Mouse (Mus musculus): ENCODE measurements around the gene Inpp4b. TPM values are rescaled to one million over a fixed set of nuclear protein-coding genes. Genes with fewer than 3 reads are reported as not detected.

The Inpp4b gene
- polyA plus RNA-seq, 1 experiment from 2014 or later, result 6.2 TPM

- H3K4me2 ChIP-seq (ENCODE audit: low read length), result no peak overlapping the region
- DNase-seq (ENCODE audit: low spot score) (no peak), ATAC-seq (replicated peaks; ENCODE audit: low FRiP score, low TSS enrichment, low read depth) (no peak)
- H3K4me3 ChIP-seq (ENCODE audit: low read depth, low read length), result no peak overlapping the region
- H3K9ac ChIP-seq (ENCODE audit: low read length), result no peak overlapping the region
- 74% methylated on average over 6 of the region's 6 CpGs for WGBS
- no peaks in the 10 kb centered on the region for H3K4me1 ChIP-seq (replicated peaks; ENCODE audit: control insufficient read depth, insufficient read depth, low read length)
- H3K9me3 ChIP-seq (ENCODE audit: control insufficient read depth, low read length), result no peaks in the 10 kb centered on the region
- no peak overlapping the region for H3K27ac ChIP-seq (ENCODE audit: low read depth)
- no peaks in the 10 kb centered on the region for H3K36me3 ChIP-seq (ENCODE audit: control insufficient read depth, insufficient read depth, low read length)
- H3K27me3 ChIP-seq (replicated peaks; ENCODE audit: control insufficient read depth, insufficient read depth, low read length), result no peaks in the 10 kb centered on the region
Observed at GRCm38 (mm10) chr8:81358108-81358507, 15.8 kb downstream of the Inpp4b start.

GRCm38 (mm10) chr8:81360518-81360917, 18.2 kb downstream of the Inpp4b start:
- no peaks in the 10 kb centered on the region for H3K9me3 ChIP-seq (ENCODE audit: control insufficient read depth, low read length)
- no peak for DNase-seq (ENCODE audit: low spot score)
- H3K27ac ChIP-seq (ENCODE audit: low read depth), result no peak overlapping the region
- no peak for ATAC-seq (replicated peaks; ENCODE audit: low FRiP score, low TSS enrichment, low read depth)
- H3K27me3 ChIP-seq (replicated peaks; ENCODE audit: control insufficient read depth, insufficient read depth, low read length), result no peaks in the 10 kb centered on the region
- H3K4me3 ChIP-seq (ENCODE audit: low read depth, low read length), result no peak overlapping the region
- H3K9ac ChIP-seq (ENCODE audit: low read length), result no peak overlapping the region
- H3K36me3 ChIP-seq (ENCODE audit: control insufficient read depth, insufficient read depth, low read length), result no peaks in the 10 kb centered on the region
- no peak overlapping the region for H3K4me2 ChIP-seq (ENCODE audit: low read length)
- WGBS, result 77% methylated on average over 2 of the region's 2 CpGs
- no peaks in the 10 kb centered on the region for H3K4me1 ChIP-seq (replicated peaks; ENCODE audit: control insufficient read depth, insufficient read depth, low read length)

- H3K4me3 ChIP-seq (ENCODE audit: low read depth, low read length), result no peak overlapping the region
- ATAC-seq (replicated peaks; ENCODE audit: low FRiP score, low TSS enrichment, low read depth), result no peak
- H3K27me3 ChIP-seq (replicated peaks; ENCODE audit: control insufficient read depth, insufficient read depth, low read length), result no peaks in the 10 kb centered on the region
- 82% methylated on average over 2 of the region's 2 CpGs for WGBS
- H3K4me2 ChIP-seq (ENCODE audit: low read length), result no peak overlapping the region
- H3K36me3 ChIP-seq (ENCODE audit: control insufficient read depth, insufficient read depth, low read length), result no peaks in the 10 kb centered on the region
- no peaks in the 10 kb centered on the region for H3K4me1 ChIP-seq (replicated peaks; ENCODE audit: control insufficient read depth, insufficient read depth, low read length)
- no peak for DNase-seq (ENCODE audit: low spot score)
- H3K9ac ChIP-seq (ENCODE audit: low read length), result no peak overlapping the region
- no peaks in the 10 kb centered on the region for H3K9me3 ChIP-seq (ENCODE audit: control insufficient read depth, low read length)
- H3K27ac ChIP-seq (ENCODE audit: low read depth), result no peak overlapping the region
Observed at GRCm38 (mm10) chr8:81361162-81361561, 18.8 kb downstream of the Inpp4b start.

- Histone ChIP-seq H3K4me3 (ENCODE audit: low read depth, low read length) (no peak overlapping the region), H3K9ac (ENCODE audit: low read length) (no peak overlapping the region), H3K27me3 (replicated peaks; ENCODE audit: control insufficient read depth, insufficient read depth, low read length) (no peaks in the 10 kb centered on the region), H3K4me2 (ENCODE audit: low read length) (no peak overlapping the region), H3K9me3 (ENCODE audit: control insufficient read depth, low read length) (no peaks in the 10 kb centered on the region), H3K36me3 (ENCODE audit: control insufficient read depth, insufficient read depth, low read length) (no peaks in the 10 kb centered on the region), H3K4me1 (replicated peaks; ENCODE audit: control insufficient read depth, insufficient read depth, low read length) (no peaks in the 10 kb centered on the region), H3K27ac (ENCODE audit: low read depth) (no peak overlapping the region)
- ATAC-seq (replicated peaks; ENCODE audit: low FRiP score, low TSS enrichment, low read depth) (no peak), DNase-seq (ENCODE audit: low spot score) (no peak)
- WGBS, result 72% methylated on average over 5 of the region's 5 CpGs
Observed at GRCm38 (mm10) chr8:81370607-81371006, 28.3 kb downstream of the Inpp4b start.

GRCm38 (mm10) chr8:81371844-81372243, 29.5 kb downstream of the Inpp4b start:
- ATAC-seq (replicated peaks; ENCODE audit: low FRiP score, low TSS enrichment, low read depth), result no peak
- no peaks in the 10 kb centered on the region for H3K27me3 ChIP-seq (replicated peaks; ENCODE audit: control insufficient read depth, insufficient read depth, low read length)
- 54% methylated on average over 4 of the region's 4 CpGs for WGBS

GRCm38 (mm10) chr8:81374877-81375475, 32.6 kb downstream of the Inpp4b start:
- no peak for DNase-seq (ENCODE audit: low spot score)
- Histone ChIP-seq H3K4me1 (replicated peaks; ENCODE audit: control insufficient read depth, insufficient read depth, low read length) (no peaks in the 10 kb centered on the region), H3K9me3 (ENCODE audit: control insufficient read depth, low read length) (no peaks in the 10 kb centered on the region), H3K4me3 (ENCODE audit: low read depth, low read length) (no peak overlapping the region), H3K36me3 (ENCODE audit: control insufficient read depth, insufficient read depth, low read length) (no peaks in the 10 kb centered on the region), H3K9ac (ENCODE audit: low read length) (no peak overlapping the region), H3K27me3 (replicated peaks; ENCODE audit: control insufficient read depth, insufficient read depth, low read length) (no peaks in the 10 kb centered on the region), H3K4me2 (ENCODE audit: low read length) (no peak overlapping the region), H3K27ac (ENCODE audit: low read depth) (no peak overlapping the region)
- no peak for ATAC-seq (replicated peaks; ENCODE audit: low FRiP score, low TSS enrichment, low read depth)
- whole genome bisulfite sequencing, result 71% methylated on average over 4 of the region's 4 CpGs

More at GRCm38 (mm10) chr8:81371844-81372243, 29.5 kb downstream of the Inpp4b start:
- Histone ChIP-seq H3K27ac (ENCODE audit: low read depth) (no peak overlapping the region), H3K4me1 (replicated peaks; ENCODE audit: control insufficient read depth, insufficient read depth, low read length) (no peaks in the 10 kb centered on the region), H3K36me3 (ENCODE audit: control insufficient read depth, insufficient read depth, low read length) (no peaks in the 10 kb centered on the region), H3K9me3 (ENCODE audit: control insufficient read depth, low read length) (no peaks in the 10 kb centered on the region), H3K4me3 (ENCODE audit: low read depth, low read length) (no peak overlapping the region), H3K4me2 (ENCODE audit: low read length) (no peak overlapping the region), H3K9ac (ENCODE audit: low read length) (no peak overlapping the region)
- DNase-seq (ENCODE audit: low spot score), result no peak

GRCm38 (mm10) chr8:81388953-81389352, 46.6 kb downstream of the Inpp4b start:
- 89% methylated on average over 6 of the region's 6 CpGs for WGBS
- DNase-seq (ENCODE audit: low spot score) (no peak), ATAC-seq (replicated peaks; ENCODE audit: low FRiP score, low TSS enrichment, low read depth) (no peak)
- Histone ChIP-seq H3K9me3 (ENCODE audit: control insufficient read depth, low read length) (no peaks in the 10 kb centered on the region), H3K4me1 (replicated peaks; ENCODE audit: control insufficient read depth, insufficient read depth, low read length) (no peaks in the 10 kb centered on the region), H3K27ac (ENCODE audit: low read depth) (no peak overlapping the region), H3K27me3 (replicated peaks; ENCODE audit: control insufficient read depth, insufficient read depth, low read length) (no peaks in the 10 kb centered on the region), H3K4me3 (ENCODE audit: low read depth, low read length) (no peak overlapping the region), H3K4me2 (ENCODE audit: low read length) (no peak overlapping the region), H3K9ac (ENCODE audit: low read length) (no peak overlapping the region), H3K36me3 (ENCODE audit: control insufficient read depth, insufficient read depth, low read length) (no peaks in the 10 kb centered on the region)

GRCm38 (mm10) chr8:81399071-81399470, 56.7 kb downstream of the Inpp4b start:
- no peaks in the 10 kb centered on the region for H3K36me3 ChIP-seq (ENCODE audit: control insufficient read depth, insufficient read depth, low read length)
- DNase-seq (ENCODE audit: low spot score), result no peak
- H3K4me1 ChIP-seq (replicated peaks; ENCODE audit: control insufficient read depth, insufficient read depth, low read length), result no peaks in the 10 kb centered on the region
- no peak overlapping the region for H3K9ac ChIP-seq (ENCODE audit: low read length)
- no peak overlapping the region for H3K27ac ChIP-seq (ENCODE audit: low read depth)
- no peak overlapping the region for H3K4me3 ChIP-seq (ENCODE audit: low read depth, low read length)
- H3K4me2 ChIP-seq (ENCODE audit: low read length), result no peak overlapping the region
- no peaks in the 10 kb centered on the region for H3K9me3 ChIP-seq (ENCODE audit: control insufficient read depth, low read length)
- ATAC-seq (replicated peaks; ENCODE audit: low FRiP score, low TSS enrichment, low read depth), result no peak
- no peaks in the 10 kb centered on the region for H3K27me3 ChIP-seq (replicated peaks; ENCODE audit: control insufficient read depth, insufficient read depth, low read length)

GRCm38 (mm10) chr8:81399501-81399900, 57.1 kb downstream of the Inpp4b start:
- Histone ChIP-seq H3K9me3 (ENCODE audit: control insufficient read depth, low read length) (no peaks in the 10 kb centered on the region), H3K27ac (ENCODE audit: low read depth) (no peak overlapping the region), H3K4me1 (replicated peaks; ENCODE audit: control insufficient read depth, insufficient read depth, low read length) (no peaks in the 10 kb centered on the region), H3K4me3 (ENCODE audit: low read depth, low read length) (no peak overlapping the region), H3K9ac (ENCODE audit: low read length) (no peak overlapping the region), H3K4me2 (ENCODE audit: low read length) (no peak overlapping the region), H3K36me3 (ENCODE audit: control insufficient read depth, insufficient read depth, low read length) (no peaks in the 10 kb centered on the region), H3K27me3 (replicated peaks; ENCODE audit: control insufficient read depth, insufficient read depth, low read length) (no peaks in the 10 kb centered on the region)
- ATAC-seq (replicated peaks; ENCODE audit: low FRiP score, low TSS enrichment, low read depth) (no peak), DNase-seq (ENCODE audit: low spot score) (no peak)
- WGBS, result 80% methylated on average over 4 of the region's 4 CpGs

Measured in intestine, embryonic 14.5 days (tissue).